Mouse (Mus musculus): ENCODE measurements around the gene Cldn10. TPM values are rescaled to one million over a fixed set of nuclear protein-coding genes. Genes with fewer than 3 reads are reported as not detected.
"Not testable (repeated sequence)": the region's sequence is repeated elsewhere in the genome, so short reads cannot be mapped to it uniquely, and the experiment has no call there.

Gene Cldn10
- polyA plus RNA-seq, 1 experiment from 2014 or later = 1.9 TPM

GRCm38 (mm10) chr14:118808183-118808582 is 20.5 kb downstream of the Cldn10 start:
- H3K4me2 ChIP-seq (ENCODE audit: low read length); H3K36me3 ChIP-seq (ENCODE audit: control insufficient read depth, insufficient read depth); H3K4me3 ChIP-seq (replicated peaks; ENCODE audit: low read length); H3K9me3 ChIP-seq (ENCODE audit: control insufficient read depth, low read length); H3K4me1 ChIP-seq (replicated peaks; ENCODE audit: control insufficient read depth, insufficient read depth, low read length); H3K9ac ChIP-seq (replicated peaks; ENCODE audit: low read depth, low read length); ATAC-seq; H3K27me3 ChIP-seq (replicated peaks; ENCODE audit: control insufficient read depth, insufficient read depth, low read length); H3K27ac ChIP-seq (ENCODE audit: low read length): not testable (repeated sequence)
- WGBS = 77% methylated on average over 2 of the region's 2 CpGs

GRCm38 (mm10) chr14:118809686-118810085 is 22.0 kb downstream of the Cldn10 start:
- H3K36me3 ChIP-seq (ENCODE audit: control insufficient read depth, insufficient read depth) = no peaks in the 10 kb centered on the region
- H3K27ac ChIP-seq (ENCODE audit: low read length) = no peak overlapping the region
- no peak overlapping the region for H3K4me3 ChIP-seq (replicated peaks; ENCODE audit: low read length)
- H3K9me3 ChIP-seq (ENCODE audit: control insufficient read depth, low read length) = no peaks in the 10 kb centered on the region
- WGBS = 84% methylated on average over 4 of the region's 4 CpGs
- H3K4me2 ChIP-seq (ENCODE audit: low read length) = no peak overlapping the region
- no peak for ATAC-seq
- no peak overlapping the region for H3K9ac ChIP-seq (replicated peaks; ENCODE audit: low read depth, low read length)
- no peaks in the 10 kb centered on the region for H3K4me1 ChIP-seq (replicated peaks; ENCODE audit: control insufficient read depth, insufficient read depth, low read length)
- no peaks in the 10 kb centered on the region for H3K27me3 ChIP-seq (replicated peaks; ENCODE audit: control insufficient read depth, insufficient read depth, low read length)

- H3K27me3 ChIP-seq (replicated peaks; ENCODE audit: control insufficient read depth, insufficient read depth, low read length); H3K27ac ChIP-seq (ENCODE audit: low read length); H3K4me3 ChIP-seq (replicated peaks; ENCODE audit: low read length); H3K9ac ChIP-seq (replicated peaks; ENCODE audit: low read depth, low read length); H3K9me3 ChIP-seq (ENCODE audit: control insufficient read depth, low read length); H3K4me1 ChIP-seq (replicated peaks; ENCODE audit: control insufficient read depth, insufficient read depth, low read length); H3K4me2 ChIP-seq (ENCODE audit: low read length); ATAC-seq; H3K36me3 ChIP-seq (ENCODE audit: control insufficient read depth, insufficient read depth): not testable (repeated sequence)
Observed at GRCm38 (mm10) chr14:118811256-118811655, 23.5 kb downstream of the Cldn10 start.

- Histone ChIP-seq H3K27ac (ENCODE audit: low read length) (no peak overlapping the region), H3K4me1 (replicated peaks; ENCODE audit: control insufficient read depth, insufficient read depth, low read length) (no peaks in the 10 kb centered on the region), H3K9me3 (ENCODE audit: control insufficient read depth, low read length) (no peaks in the 10 kb centered on the region), H3K36me3 (ENCODE audit: control insufficient read depth, insufficient read depth) (no peaks in the 10 kb centered on the region), H3K27me3 (replicated peaks; ENCODE audit: control insufficient read depth, insufficient read depth, low read length) (0 out of 2 replicates have a peak, but pooled peaks cover 2% of the 10 kb centered on the region), H3K4me2 (ENCODE audit: low read length) (no peak overlapping the region), H3K4me3 (replicated peaks; ENCODE audit: low read length) (no peak overlapping the region), H3K9ac (replicated peaks; ENCODE audit: low read depth, low read length) (no peak overlapping the region)
- no peak for ATAC-seq
- WGBS = 73% methylated on average over 7 of the region's 7 CpGs
Observed at GRCm38 (mm10) chr14:118813111-118813510, 25.4 kb downstream of the Cldn10 start.

- WGBS = 11% methylated on average over 4 of the region's 4 CpGs
- ATAC-seq = 0 out of 2 replicates have a peak, but pooled peaks have one; percentile 14
- H3K4me2 ChIP-seq (ENCODE audit: low read length) = no peak overlapping the region
Observed at GRCm38 (mm10) chr14:118816503-118816902, 28.8 kb downstream of the Cldn10 start.

GRCm38 (mm10) chr14:118820111-118820510 is 32.4 kb downstream of the Cldn10 start:
- Histone ChIP-seq H3K4me1 (replicated peaks; ENCODE audit: control insufficient read depth, insufficient read depth, low read length) (no peaks in the 10 kb centered on the region), H3K9me3 (ENCODE audit: control insufficient read depth, low read length) (no peaks in the 10 kb centered on the region), H3K9ac (replicated peaks; ENCODE audit: low read depth, low read length) (no peak overlapping the region), H3K27ac (ENCODE audit: low read length) (no peak overlapping the region), H3K4me2 (ENCODE audit: low read length) (no peak overlapping the region), H3K27me3 (replicated peaks; ENCODE audit: control insufficient read depth, insufficient read depth, low read length) (peaks cover 2% of the 10 kb centered on the region; the same call in 1 of the 2 replicates), H3K4me3 (replicated peaks; ENCODE audit: low read length) (no peak overlapping the region), H3K36me3 (ENCODE audit: control insufficient read depth, insufficient read depth) (no peaks in the 10 kb centered on the region)
- ATAC-seq = peak; percentile 58
- WGBS = 4% methylated on average over 8 of the region's 8 CpGs

More at GRCm38 (mm10) chr14:118816503-118816902, 28.8 kb downstream of the Cldn10 start:
- Histone ChIP-seq H3K4me3 (replicated peaks; ENCODE audit: low read length) (no peak overlapping the region), H3K9me3 (ENCODE audit: control insufficient read depth, low read length) (no peaks in the 10 kb centered on the region), H3K9ac (replicated peaks; ENCODE audit: low read depth, low read length) (no peak overlapping the region), H3K27me3 (replicated peaks; ENCODE audit: control insufficient read depth, insufficient read depth, low read length) (peaks cover 2% of the 10 kb centered on the region; the same call in 1 of the 2 replicates), H3K36me3 (ENCODE audit: control insufficient read depth, insufficient read depth) (no peaks in the 10 kb centered on the region), H3K27ac (ENCODE audit: low read length) (no peak overlapping the region), H3K4me1 (replicated peaks; ENCODE audit: control insufficient read depth, insufficient read depth, low read length) (no peaks in the 10 kb centered on the region)

GRCm38 (mm10) chr14:118822816-118823215 is 35.1 kb downstream of the Cldn10 start:
- no peak for ATAC-seq

GRCm38 (mm10) chr14:118823313-118823712 is 35.6 kb downstream of the Cldn10 start:
- WGBS = 76% methylated on average over 6 of the region's 6 CpGs
- Histone ChIP-seq H3K27me3 (replicated peaks; ENCODE audit: control insufficient read depth, insufficient read depth, low read length) (no peaks in the 10 kb centered on the region; the same call in 1 of the 2 replicates), H3K4me1 (replicated peaks; ENCODE audit: control insufficient read depth, insufficient read depth, low read length) (0 out of 2 replicates have a peak, but pooled peaks cover 3% of the 10 kb centered on the region), H3K4me3 (replicated peaks; ENCODE audit: low read length) (no peak overlapping the region), H3K36me3 (ENCODE audit: control insufficient read depth, insufficient read depth) (no peaks in the 10 kb centered on the region), H3K27ac (ENCODE audit: low read length) (no peak overlapping the region), H3K4me2 (ENCODE audit: low read length) (no peak overlapping the region), H3K9ac (replicated peaks; ENCODE audit: low read depth, low read length) (no peak overlapping the region), H3K9me3 (ENCODE audit: control insufficient read depth, low read length) (no peaks in the 10 kb centered on the region)
- no peak for ATAC-seq

More at GRCm38 (mm10) chr14:118822816-118823215, 35.1 kb downstream of the Cldn10 start:
- Histone ChIP-seq H3K9me3 (ENCODE audit: control insufficient read depth, low read length) (no peaks in the 10 kb centered on the region), H3K27me3 (replicated peaks; ENCODE audit: control insufficient read depth, insufficient read depth, low read length) (no peaks in the 10 kb centered on the region; the same call in 1 of the 2 replicates), H3K9ac (replicated peaks; ENCODE audit: low read depth, low read length) (no peak overlapping the region), H3K36me3 (ENCODE audit: control insufficient read depth, insufficient read depth) (no peaks in the 10 kb centered on the region), H3K4me2 (ENCODE audit: low read length) (no peak overlapping the region), H3K4me1 (replicated peaks; ENCODE audit: control insufficient read depth, insufficient read depth, low read length) (0 out of 2 replicates have a peak, but pooled peaks cover 3% of the 10 kb centered on the region), H3K4me3 (replicated peaks; ENCODE audit: low read length) (no peak overlapping the region), H3K27ac (ENCODE audit: low read length) (no peak overlapping the region)
- WGBS = 68% methylated on average over 4 of the region's 4 CpGs

- no peaks in the 10 kb centered on the region for H3K27me3 ChIP-seq (replicated peaks; ENCODE audit: control insufficient read depth, insufficient read depth, low read length)
- 0 out of 2 replicates have a peak, but pooled peaks cover 3% of the 10 kb centered on the region for H3K4me1 ChIP-seq (replicated peaks; ENCODE audit: control insufficient read depth, insufficient read depth, low read length)
- 60% methylated on average over 8 of the region's 8 CpGs for WGBS
- no peak for ATAC-seq
- no peaks in the 10 kb centered on the region for H3K9me3 ChIP-seq (ENCODE audit: control insufficient read depth, low read length)
- no peak overlapping the region for H3K4me3 ChIP-seq (replicated peaks; ENCODE audit: low read length)
- H3K36me3 ChIP-seq (ENCODE audit: control insufficient read depth, insufficient read depth) = no peaks in the 10 kb centered on the region
- no peak overlapping the region for H3K4me2 ChIP-seq (ENCODE audit: low read length)
- no peak overlapping the region for H3K9ac ChIP-seq (replicated peaks; ENCODE audit: low read depth, low read length)
- H3K27ac ChIP-seq (ENCODE audit: low read length) = no peak overlapping the region
Observed at GRCm38 (mm10) chr14:118826346-118826745, 38.6 kb downstream of the Cldn10 start.

All from forebrain, embryonic 16.5 days (tissue).